Mouse (Mus musculus): ENCODE measurements at regions not wholly inside any gene's neighbourhood (a gene's known extent, or its start where the extent isn't known, plus 50 kb on each side); places are given as distances from the start of the nearest gene placed in this dataset.

- Histone ChIP-seq H3K4me3 (no peak overlapping the region), H3K27ac (no peak overlapping the region; the same call in 1 of the 2 replicates), H3K27me3 (0 out of 2 replicates have a peak, but pooled peaks cover 4% of the 10 kb centered on the region), H3K4me1 (peaks cover 19% of the 10 kb centered on the region), H3K9me3 (no peaks in the 10 kb centered on the region), H3K9ac (no peak overlapping the region), H3K36me3 (no peaks in the 10 kb centered on the region), H3K4me2 (replicated peaks) (no peak overlapping the region)
- 51% methylated on average over 5 of the region's 5 CpGs for WGBS
- ATAC-seq (ENCODE audit: low FRiP score, low read depth): no peak
Observed at GRCm38 (mm10) chr9:47322293-47322692, 207.7 kb upstream of the Cadm1 start.

- Histone ChIP-seq H3K9ac (no peak overlapping the region), H3K27me3 (0 out of 2 replicates have a peak, but pooled peaks cover 4% of the 10 kb centered on the region)
- peak; percentile 57 for ATAC-seq (ENCODE audit: low FRiP score, low read depth)
Observed at GRCm38 (mm10) chr9:47323051-47323450, 206.9 kb upstream of the Cadm1 start.

GRCm38 (mm10) chr9:47327575-47327974 lies 202.4 kb upstream of the Cadm1 start:
- H3K4me3 ChIP-seq: no peak overlapping the region
- H3K36me3 ChIP-seq: no peaks in the 10 kb centered on the region
- H3K4me2 ChIP-seq (replicated peaks): no peak overlapping the region
- H3K27me3 ChIP-seq: no peaks in the 10 kb centered on the region
- H3K4me1 ChIP-seq: peaks cover 13% of the 10 kb centered on the region
- H3K9me3 ChIP-seq: no peaks in the 10 kb centered on the region
- ATAC-seq (ENCODE audit: low FRiP score, low read depth): no peak
- H3K9ac ChIP-seq: no peak overlapping the region
- no peak overlapping the region for H3K27ac ChIP-seq
- WGBS: 99% methylated on average over 2 of the region's 2 CpGs

More at GRCm38 (mm10) chr9:47323051-47323450, 206.9 kb upstream of the Cadm1 start:
- Histone ChIP-seq H3K4me3 (no peak overlapping the region), H3K27ac (no peak overlapping the region), H3K9me3 (no peaks in the 10 kb centered on the region), H3K4me1 (peaks cover 19% of the 10 kb centered on the region), H3K4me2 (replicated peaks) (no peak overlapping the region), H3K36me3 (no peaks in the 10 kb centered on the region)
- WGBS: 33% methylated on average over 5 of the region's 5 CpGs

GRCm38 (mm10) chr9:47332929-47333328 lies 197.0 kb upstream of the Cadm1 start:
- Histone ChIP-seq H3K9me3 (no peaks in the 10 kb centered on the region), H3K27me3 (0 out of 2 replicates have a peak, but pooled peaks cover 4% of the 10 kb centered on the region), H3K4me1 (peaks cover 11% of the 10 kb centered on the region), H3K4me2 (replicated peaks) (no peak overlapping the region), H3K9ac (no peak overlapping the region), H3K36me3 (no peaks in the 10 kb centered on the region), H3K27ac (no peak overlapping the region), H3K4me3 (no peak overlapping the region)
- ATAC-seq (ENCODE audit: low FRiP score, low read depth): no peak
- WGBS: 66% methylated on average over 4 of the region's 4 CpGs

GRCm38 (mm10) chr9:47338221-47338620 lies 191.8 kb upstream of the Cadm1 start:
- Histone ChIP-seq H3K9me3 (no peaks in the 10 kb centered on the region), H3K36me3 (no peaks in the 10 kb centered on the region), H3K27me3 (0 out of 2 replicates have a peak, but pooled peaks cover 4% of the 10 kb centered on the region), H3K27ac (no peak overlapping the region), H3K4me1 (peaks cover 11% of the 10 kb centered on the region), H3K4me2 (replicated peaks) (no peak overlapping the region), H3K9ac (no peak overlapping the region), H3K4me3 (no peak overlapping the region)
- no peak for ATAC-seq (ENCODE audit: low FRiP score, low read depth)
- 60% methylated on average over 4 of the region's 4 CpGs for WGBS

- no peaks in the 10 kb centered on the region for H3K4me1 ChIP-seq
- no peak overlapping the region for H3K4me2 ChIP-seq (replicated peaks)
- no peak overlapping the region for H3K9ac ChIP-seq
- H3K4me3 ChIP-seq: no peak overlapping the region
- H3K9me3 ChIP-seq: no peaks in the 10 kb centered on the region
- no peaks in the 10 kb centered on the region for H3K36me3 ChIP-seq
- ATAC-seq (ENCODE audit: low FRiP score, low read depth): no peak
- 78% methylated on average over 2 of the region's 2 CpGs for WGBS
- no peak overlapping the region for H3K27ac ChIP-seq
- H3K27me3 ChIP-seq: no peaks in the 10 kb centered on the region
Observed at GRCm38 (mm10) chr9:47346527-47347111, 183.4 kb upstream of the Cadm1 start.

- no peak overlapping the region for H3K4me2 ChIP-seq (replicated peaks)
- no peaks in the 10 kb centered on the region for H3K9me3 ChIP-seq
- H3K4me3 ChIP-seq: no peak overlapping the region
- no peaks in the 10 kb centered on the region for H3K36me3 ChIP-seq
- no peak for ATAC-seq (ENCODE audit: low FRiP score, low read depth)
- no peak overlapping the region for H3K9ac ChIP-seq
- 0 out of 2 replicates have a peak, but pooled peaks cover 2% of the 10 kb centered on the region for H3K27me3 ChIP-seq
- 76% methylated on average over 5 of the region's 5 CpGs for WGBS
- peaks cover 23% of the 10 kb centered on the region for H3K4me1 ChIP-seq
- no peak overlapping the region for H3K27ac ChIP-seq
Observed at GRCm38 (mm10) chr9:47350301-47350700, 179.7 kb upstream of the Cadm1 start.

GRCm38 (mm10) chr9:47351036-47351435 lies 178.9 kb upstream of the Cadm1 start:
- peaks cover 23% of the 10 kb centered on the region for H3K4me1 ChIP-seq
- no peaks in the 10 kb centered on the region for H3K9me3 ChIP-seq
- 0 out of 2 replicates have a peak, but pooled peaks cover 3% of the 10 kb centered on the region for H3K27me3 ChIP-seq
- no peak overlapping the region for H3K4me3 ChIP-seq
- H3K9ac ChIP-seq: no peak overlapping the region
- no peak overlapping the region for H3K4me2 ChIP-seq (replicated peaks)
- WGBS: 85% methylated on average over 6 of the region's 6 CpGs
- H3K27ac ChIP-seq: no peak overlapping the region
- no peak for ATAC-seq (ENCODE audit: low FRiP score, low read depth)
- no peaks in the 10 kb centered on the region for H3K36me3 ChIP-seq

- H3K4me3 ChIP-seq: no peak overlapping the region
- peak; percentile 61; the same call in 1 of the 2 replicates for ATAC-seq (ENCODE audit: low FRiP score, low read depth)
- no peak overlapping the region for H3K27ac ChIP-seq
Observed at GRCm38 (mm10) chr9:47353017-47353416, 177.0 kb upstream of the Cadm1 start.

GRCm38 (mm10) chr9:47353972-47354371 lies 176.0 kb upstream of the Cadm1 start:
- Histone ChIP-seq H3K36me3 (no peaks in the 10 kb centered on the region), H3K4me1 (peaks cover 37% of the 10 kb centered on the region), H3K27ac (no peak overlapping the region), H3K9me3 (no peaks in the 10 kb centered on the region), H3K4me3 (no peak overlapping the region), H3K9ac (no peak overlapping the region), H3K4me2 (replicated peaks) (no peak overlapping the region), H3K27me3 (0 out of 2 replicates have a peak, but pooled peaks cover 3% of the 10 kb centered on the region)
- WGBS: 79% methylated on average over 5 of the region's 5 CpGs
- ATAC-seq (ENCODE audit: low FRiP score, low read depth): no peak

More at GRCm38 (mm10) chr9:47353017-47353416, 177.0 kb upstream of the Cadm1 start:
- H3K4me2 ChIP-seq (replicated peaks): no peak overlapping the region
- peaks cover 29% of the 10 kb centered on the region for H3K4me1 ChIP-seq
- 7% methylated on average over 2 of the region's 2 CpGs for WGBS
- H3K27me3 ChIP-seq: 0 out of 2 replicates have a peak, but pooled peaks cover 3% of the 10 kb centered on the region
- no peaks in the 10 kb centered on the region for H3K36me3 ChIP-seq
- no peak overlapping the region for H3K9ac ChIP-seq
- no peaks in the 10 kb centered on the region for H3K9me3 ChIP-seq

GRCm38 (mm10) chr9:47354423-47354822 lies 175.6 kb upstream of the Cadm1 start:
- Histone ChIP-seq H3K27me3 (0 out of 2 replicates have a peak, but pooled peaks cover 3% of the 10 kb centered on the region), H3K9ac (no peak overlapping the region), H3K36me3 (no peaks in the 10 kb centered on the region), H3K4me2 (replicated peaks) (no peak overlapping the region), H3K4me1 (peaks cover 37% of the 10 kb centered on the region), H3K4me3 (no peak overlapping the region), H3K9me3 (no peaks in the 10 kb centered on the region), H3K27ac (no peak overlapping the region)
- ATAC-seq (ENCODE audit: low FRiP score, low read depth): no peak
- 83% methylated on average over 2 of the region's 2 CpGs for WGBS

GRCm38 (mm10) chr9:47354866-47355265 lies 175.1 kb upstream of the Cadm1 start:
- H3K9me3 ChIP-seq: no peaks in the 10 kb centered on the region
- WGBS: 79% methylated on average over 9 of the region's 9 CpGs

More at GRCm38 (mm10) chr9:47354866-47355265, 175.1 kb upstream of the Cadm1 start:
- Histone ChIP-seq H3K27me3 (0 out of 2 replicates have a peak, but pooled peaks cover 4% of the 10 kb centered on the region), H3K27ac (no peak overlapping the region), H3K4me2 (replicated peaks) (no peak overlapping the region), H3K4me3 (no peak overlapping the region), H3K36me3 (no peaks in the 10 kb centered on the region), H3K4me1 (peaks cover 37% of the 10 kb centered on the region), H3K9ac (no peak overlapping the region)
- ATAC-seq (ENCODE audit: low FRiP score, low read depth): no peak

Measured in limb, embryonic 13.5 days (tissue).